Mouse (Mus musculus) forebrain, embryonic 13.5 days (tissue): ENCODE results near the gene Dcp1b. TPM values are rescaled to one million over a fixed set of nuclear protein-coding genes. Genes with fewer than 3 reads are reported as not detected.

ENCODE experiments used
- ATAC-seq: fragments of 200-750 bp; cut with Nextera tagmentation; 2 replicates; pipeline ENCODE4 v1.8.0; 2017
- H3K27ac ChIP-seq: fragments of 300-500 bp; sonication (generic); 2 replicates; pipeline ENCODE4 v1.5.1; 2015; ENCODE audit warnings: inconsistent platforms, mild to moderate bottlenecking, moderate library complexity
- H3K27me3 ChIP-seq: fragments of 300-500 bp; sonication (generic); 2 replicates; pipeline ENCODE4 v1.6.1; 2015; ENCODE audit warnings: mild to moderate bottlenecking, inconsistent platforms
- H3K36me3 ChIP-seq: fragments of 300-500 bp; sonication (generic); 2 replicates; pipeline ENCODE4 v1.6.1; 2015; ENCODE audit warnings: mild to moderate bottlenecking, inconsistent platforms; ENCODE audit not compliant: poor library complexity, severe bottlenecking
- H3K4me1 ChIP-seq: fragments of 300-500 bp; sonication (generic); 2 replicates; pipeline ENCODE4 v1.6.1; 2015; ENCODE audit warnings: inconsistent platforms
- H3K4me2 ChIP-seq: fragments of 300-500 bp; sonication (generic); 2 replicates; pipeline ENCODE4 v1.6.1; 2015; ENCODE audit warnings: inconsistent platforms, mild to moderate bottlenecking, moderate library complexity
- H3K4me3 ChIP-seq: fragments of 300-500 bp; sonication (generic); 2 replicates; pipeline ENCODE4 v1.5.1; 2015; ENCODE audit warnings: mild to moderate bottlenecking, inconsistent platforms
- H3K9ac ChIP-seq: fragments of 300-500 bp; sonication (generic); 2 replicates; pipeline ENCODE4 v1.6.1; 2015; ENCODE audit warnings: mild to moderate bottlenecking, inconsistent platforms
- H3K9me3 ChIP-seq: fragments of 300-500 bp; sonication (generic); replicated peaks from 2 replicates; pipeline ENCODE4 v1.6.1; 2016; ENCODE audit warnings: inconsistent platforms
- WGBS: fragments of 180-500 bp; shearing (Covaris S2); methylation state at CpG from one replicate; pipeline ENCODE4 v1.1.7; 2015; 5-methylcytosine and 5-hydroxymethylcytosine counted together
- polyA plus RNA-seq: library from polyadenylated mRNA; unstranded; fragments of >200 nt; fragmentation: Nextera tagmentation; extraction: Ambion mirVana; gene quantifications from 2 replicates; pipeline ENCODE4 v1.2.1, GENCODE M21; 2015

Dcp1b gene
- polyA plus RNA-seq, 1 experiment from 2014 or later: 13.1 TPM

DNA sequence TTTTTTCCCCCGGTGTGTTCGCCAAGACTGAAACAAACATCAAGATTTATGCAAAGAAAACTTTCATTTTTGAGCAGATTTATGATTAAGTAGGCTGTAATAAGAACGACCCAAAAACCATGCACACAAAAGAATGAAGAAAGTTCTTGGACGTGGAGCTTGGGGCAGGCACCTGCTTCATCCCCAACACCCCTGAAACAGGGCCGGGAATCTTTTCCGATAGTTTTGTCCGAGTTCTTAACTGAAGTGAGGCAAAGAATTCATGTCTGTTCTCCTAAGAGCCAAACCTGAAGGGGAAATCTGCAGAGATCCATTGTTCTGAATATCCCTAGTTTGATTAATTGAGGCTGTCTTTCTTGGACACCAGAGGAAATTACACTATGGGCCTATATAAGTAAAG is 1.1 kb downstream of the Dcp1b start:
- H3K4me1 ChIP-seq: peaks cover 23% of the 10 kb centered on the region
- H3K27me3 ChIP-seq: no peaks in the 10 kb centered on the region
- no peak overlapping the region for H3K27ac ChIP-seq
- WGBS: 64% methylated on average over 7 of the region's 7 CpGs
- H3K9me3 ChIP-seq: no peaks in the 10 kb centered on the region
- peaks cover 9% of the 10 kb centered on the region; the same call in 1 of the 2 replicates for H3K36me3 ChIP-seq
- ATAC-seq: no peak
- H3K9ac ChIP-seq: peak overlapping the region; percentile 86
- H3K4me3 ChIP-seq: peak overlapping the region; percentile 71
- H3K4me2 ChIP-seq: peak overlapping the region; percentile 73

DNA sequence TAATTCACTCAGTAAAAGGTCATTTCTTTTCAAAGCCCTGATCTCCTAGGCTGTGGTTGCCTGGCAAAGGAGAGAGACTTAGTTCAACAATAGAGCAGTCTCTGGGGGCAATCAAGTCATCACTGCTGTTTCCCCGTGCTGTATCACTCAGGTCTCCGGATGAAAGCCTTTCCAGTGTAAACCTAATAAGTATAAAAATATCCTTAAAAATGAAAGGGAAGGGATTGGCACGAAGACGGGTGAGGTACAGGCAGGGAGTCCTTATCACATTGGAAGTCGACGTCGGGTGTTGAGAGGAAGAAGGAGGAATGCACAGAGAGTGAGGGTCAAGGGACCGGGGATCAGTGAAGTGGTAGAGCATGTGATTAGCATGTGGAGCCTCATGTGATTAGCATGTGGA is 2.0 kb downstream of the Dcp1b start:
- H3K4me3 ChIP-seq: no peak overlapping the region
- H3K27me3 ChIP-seq: no peaks in the 10 kb centered on the region
- WGBS: 67% methylated on average over 8 of the region's 8 CpGs
- no peaks in the 10 kb centered on the region for H3K9me3 ChIP-seq
- no peak overlapping the region for H3K27ac ChIP-seq
- H3K4me1 ChIP-seq: peaks cover 23% of the 10 kb centered on the region
- H3K4me2 ChIP-seq: peak overlapping the region; percentile 73; the same call in 1 of the 2 replicates
- no peak overlapping the region for H3K9ac ChIP-seq
- H3K36me3 ChIP-seq: peaks cover 9% of the 10 kb centered on the region; the same call in 1 of the 2 replicates
- no peak for ATAC-seq

DNA sequence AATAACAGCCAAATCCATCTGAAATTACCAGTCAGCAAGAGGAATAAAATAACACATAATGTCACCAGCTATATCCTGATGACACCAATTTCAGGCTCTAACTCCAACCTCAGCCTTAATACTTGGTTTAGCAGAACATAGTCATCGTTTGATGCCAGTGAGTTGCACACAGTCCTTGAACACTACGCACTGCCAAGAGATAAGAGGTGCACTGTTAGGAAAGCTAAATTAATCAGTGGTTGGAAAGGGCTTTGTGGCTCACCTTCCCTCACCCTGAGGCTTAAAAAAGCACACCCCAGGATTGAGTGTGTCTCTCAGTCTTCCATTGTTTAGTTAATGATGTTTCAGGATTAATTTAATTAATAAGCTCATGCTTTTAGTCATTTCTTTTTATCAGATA is 5.1 kb downstream of the Dcp1b start:
- Histone ChIP-seq H3K4me2 (no peak overlapping the region), H3K9ac (no peak overlapping the region), H3K4me1 (peaks cover 19% of the 10 kb centered on the region), H3K27ac (no peak overlapping the region), H3K27me3 (no peaks in the 10 kb centered on the region), H3K9me3 (no peaks in the 10 kb centered on the region), H3K36me3 (peaks cover 23% of the 10 kb centered on the region), H3K4me3 (no peak overlapping the region)
- ATAC-seq: no peak
- WGBS: 81% methylated on average over 2 of the region's 2 CpGs

DNA sequence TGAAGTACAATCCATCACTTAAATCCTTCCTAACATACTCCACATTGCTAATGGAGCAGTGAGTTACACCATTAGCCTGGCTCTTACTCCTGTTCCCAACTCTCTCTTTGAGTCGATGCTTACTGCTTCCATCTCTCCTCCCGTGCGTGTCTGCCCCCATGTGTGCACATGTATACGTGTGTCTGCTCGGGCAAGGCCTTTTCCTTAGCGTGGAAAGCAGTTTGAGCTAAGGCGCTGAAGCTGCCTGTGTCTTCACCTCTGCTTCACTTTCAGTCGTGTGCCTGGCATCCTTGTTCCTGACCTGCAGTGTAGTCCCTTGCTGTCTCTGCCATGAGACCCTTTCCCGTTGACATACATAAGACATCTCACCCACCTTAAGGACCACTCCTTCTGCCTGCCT is 7.2 kb downstream of the Dcp1b start:
- no peak overlapping the region for H3K4me2 ChIP-seq
- H3K36me3 ChIP-seq: peaks cover 27% of the 10 kb centered on the region
- no peaks in the 10 kb centered on the region for H3K9me3 ChIP-seq
- no peak overlapping the region for H3K27ac ChIP-seq
- no peaks in the 10 kb centered on the region for H3K27me3 ChIP-seq
- peaks cover 5% of the 10 kb centered on the region; the same call in 1 of the 2 replicates for H3K4me1 ChIP-seq
- no peak overlapping the region for H3K4me3 ChIP-seq
- no peak for ATAC-seq
- 92% methylated on average over 9 of the region's 9 CpGs for WGBS
- no peak overlapping the region for H3K9ac ChIP-seq

DNA sequence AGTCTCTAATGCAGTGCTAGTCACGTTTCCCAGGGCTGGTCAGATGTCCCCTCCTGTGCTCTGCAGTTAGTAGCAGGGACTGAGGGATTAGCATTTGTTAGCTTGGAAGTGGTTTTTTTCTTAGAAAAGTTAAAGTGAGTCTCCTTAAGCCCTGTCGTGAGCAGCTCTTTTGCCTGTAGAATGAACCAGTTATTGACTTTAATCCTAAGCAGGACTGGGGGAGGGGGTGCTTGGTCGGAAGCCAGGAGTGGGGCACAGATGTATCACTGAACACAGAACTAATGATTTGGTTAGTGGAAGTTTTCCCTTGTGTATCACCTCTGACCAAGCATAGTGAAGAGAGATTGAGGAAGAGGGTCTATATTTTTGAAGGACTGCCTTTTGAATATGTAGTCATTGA is 8.7 kb downstream of the Dcp1b start:
- Histone ChIP-seq H3K36me3 (peaks cover 30% of the 10 kb centered on the region), H3K4me2 (no peak overlapping the region), H3K27ac (no peak overlapping the region), H3K9me3 (no peaks in the 10 kb centered on the region), H3K9ac (no peak overlapping the region), H3K4me1 (peaks cover 2% of the 10 kb centered on the region; the same call in 1 of the 2 replicates), H3K4me3 (no peak overlapping the region), H3K27me3 (no peaks in the 10 kb centered on the region)
- WGBS: 29% methylated on average over 3 of the region's 3 CpGs
- ATAC-seq: no peak

DNA sequence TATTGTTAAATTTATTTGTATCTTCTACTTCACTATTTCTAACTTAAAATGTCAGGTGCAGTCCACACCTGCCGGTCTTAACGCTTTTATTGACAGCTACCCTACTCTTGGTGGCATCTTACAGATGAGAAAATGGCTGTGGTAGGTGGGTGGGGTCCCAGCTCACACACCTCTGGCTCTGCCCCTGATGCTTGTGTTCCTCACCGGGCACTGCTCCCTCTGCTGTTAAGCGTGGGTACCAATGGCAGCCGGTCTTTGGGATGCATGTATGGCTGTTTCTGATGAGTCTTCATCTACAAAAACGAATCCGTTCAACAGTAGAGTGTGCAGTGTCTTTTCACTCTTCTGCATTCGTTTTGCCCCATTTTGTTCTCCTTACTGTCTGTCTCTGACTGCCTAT is 11.6 kb downstream of the Dcp1b start:
- Histone ChIP-seq H3K9me3 (no peaks in the 10 kb centered on the region), H3K9ac (no peak overlapping the region), H3K4me1 (no peaks in the 10 kb centered on the region), H3K27me3 (no peaks in the 10 kb centered on the region), H3K36me3 (peaks cover 46% of the 10 kb centered on the region), H3K4me3 (no peak overlapping the region), H3K4me2 (no peak overlapping the region), H3K27ac (no peak overlapping the region)
- no peak for ATAC-seq
- WGBS: 56% methylated on average over 8 of the region's 8 CpGs

DNA sequence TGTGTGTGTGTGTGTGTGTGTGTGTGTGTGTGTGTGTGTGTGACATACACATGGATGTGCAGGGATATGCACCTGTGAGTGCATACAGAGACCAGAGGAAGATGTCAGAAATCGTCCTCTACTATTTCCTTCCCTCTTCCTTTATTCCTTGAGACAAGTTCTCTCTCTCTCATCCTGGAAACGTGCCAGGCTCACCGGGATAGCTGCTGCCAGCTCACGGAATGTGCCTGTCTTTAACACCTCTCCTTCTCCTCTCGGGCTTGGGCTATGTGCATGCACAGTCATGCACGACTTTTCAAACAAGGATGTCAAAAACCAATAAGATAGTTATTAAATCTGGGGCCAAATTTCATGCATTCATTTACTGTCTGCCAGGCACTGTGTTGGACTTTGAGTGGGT is 12.6 kb downstream of the Dcp1b start:
- no peaks in the 10 kb centered on the region for H3K27me3 ChIP-seq
- no peak overlapping the region for H3K4me3 ChIP-seq
- no peaks in the 10 kb centered on the region for H3K9me3 ChIP-seq
- 58% methylated on average over 6 of the region's 6 CpGs for WGBS
- H3K4me2 ChIP-seq: no peak overlapping the region
- H3K4me1 ChIP-seq: no peaks in the 10 kb centered on the region
- no peak overlapping the region for H3K9ac ChIP-seq
- H3K36me3 ChIP-seq: peaks cover 55% of the 10 kb centered on the region
- no peak for ATAC-seq
- H3K27ac ChIP-seq: no peak overlapping the region

DNA sequence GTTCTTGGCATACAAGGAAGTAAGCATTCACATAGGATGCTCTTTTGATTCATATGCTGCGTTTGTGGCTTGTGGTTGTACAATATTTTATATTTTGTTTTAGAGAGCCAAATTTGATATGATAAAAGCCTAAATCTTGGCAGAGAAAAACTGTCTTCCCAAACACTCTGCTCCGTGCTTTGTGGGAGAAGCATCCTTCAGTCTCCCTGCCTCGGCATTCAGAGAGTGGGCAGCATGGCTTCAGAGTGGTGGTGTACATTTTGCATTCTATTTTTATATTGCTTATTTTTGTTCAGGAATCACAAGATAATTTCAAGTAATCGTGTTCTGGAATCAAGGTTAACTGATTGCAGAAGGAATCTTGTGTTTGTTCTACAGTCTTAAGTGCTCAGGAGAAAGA is 16.4 kb downstream of the Dcp1b start:
- Histone ChIP-seq H3K9me3 (no peaks in the 10 kb centered on the region), H3K27ac (no peak overlapping the region), H3K36me3 (peaks cover 69% of the 10 kb centered on the region), H3K4me2 (no peak overlapping the region), H3K9ac (no peak overlapping the region), H3K4me3 (no peak overlapping the region), H3K27me3 (no peaks in the 10 kb centered on the region), H3K4me1 (no peaks in the 10 kb centered on the region; the same call in 1 of the 2 replicates)
- no peak for ATAC-seq
- WGBS: 93% methylated on average over 4 of the region's 4 CpGs

DNA sequence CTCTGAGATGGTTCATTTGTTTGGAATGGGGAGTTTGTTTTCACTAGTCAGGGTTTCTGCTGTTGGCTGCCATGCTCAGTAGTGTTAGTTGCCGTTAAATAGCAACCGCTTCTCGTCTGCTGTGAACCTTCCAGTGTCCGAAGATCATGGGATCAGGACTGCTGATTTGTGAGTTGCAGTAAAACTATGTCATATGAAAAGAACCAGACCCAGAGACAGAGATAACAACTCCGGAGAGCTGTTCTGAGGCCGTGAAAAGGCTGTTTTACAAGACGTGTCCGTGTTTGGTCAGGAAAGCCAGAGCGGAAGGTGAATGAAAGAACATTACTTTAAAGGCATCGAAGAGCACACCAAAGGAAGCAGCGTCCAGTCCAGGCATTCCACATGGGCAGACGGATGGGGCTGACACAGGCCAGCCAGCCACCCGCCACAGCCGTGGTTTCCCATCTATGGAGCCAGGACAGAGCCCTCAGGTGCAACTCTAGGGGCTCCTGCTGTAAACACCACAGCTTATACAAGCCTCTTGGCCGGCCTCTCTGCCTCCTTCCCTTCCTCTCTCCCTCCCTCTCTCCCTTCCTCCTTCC is 18.6 kb downstream of the Dcp1b start:
- Histone ChIP-seq H3K4me2 (no peak overlapping the region), H3K9me3 (no peaks in the 10 kb centered on the region), H3K27me3 (no peaks in the 10 kb centered on the region), H3K4me1 (peaks cover 20% of the 10 kb centered on the region), H3K9ac (no peak overlapping the region), H3K36me3 (peaks cover 66% of the 10 kb centered on the region), H3K27ac (no peak overlapping the region), H3K4me3 (no peak overlapping the region)
- 92% methylated on average over 15 of the region's 15 CpGs for WGBS
- ATAC-seq: no peak

DNA sequence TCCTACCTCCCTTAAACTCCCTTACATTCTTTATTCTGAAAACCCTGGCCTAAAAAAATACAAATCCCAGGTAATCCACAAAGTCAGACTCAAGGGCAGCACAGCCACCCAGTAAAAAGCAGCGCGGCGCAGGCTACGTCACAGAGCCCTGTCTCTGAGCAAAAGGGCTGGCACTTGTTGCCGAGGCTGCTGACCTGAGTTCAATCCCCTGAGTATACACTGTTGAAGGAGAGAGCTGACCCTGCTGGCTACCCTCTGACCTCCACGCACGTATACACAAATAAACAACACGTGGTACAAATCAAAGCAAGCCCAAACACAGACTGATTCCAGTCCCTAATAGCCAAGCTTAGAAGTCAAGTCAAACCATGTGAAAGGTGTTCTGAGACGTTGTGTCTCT is 19.1 kb downstream of the Dcp1b start:
- no peak overlapping the region for H3K27ac ChIP-seq
- 93% methylated on average over 9 of the region's 9 CpGs for WGBS
- H3K27me3 ChIP-seq: no peaks in the 10 kb centered on the region
- no peaks in the 10 kb centered on the region for H3K9me3 ChIP-seq
- ATAC-seq: no peak
- peaks cover 25% of the 10 kb centered on the region for H3K4me1 ChIP-seq
- no peak overlapping the region for H3K9ac ChIP-seq
- H3K4me2 ChIP-seq: no peak overlapping the region
- peaks cover 65% of the 10 kb centered on the region for H3K36me3 ChIP-seq
- H3K4me3 ChIP-seq: no peak overlapping the region

DNA sequence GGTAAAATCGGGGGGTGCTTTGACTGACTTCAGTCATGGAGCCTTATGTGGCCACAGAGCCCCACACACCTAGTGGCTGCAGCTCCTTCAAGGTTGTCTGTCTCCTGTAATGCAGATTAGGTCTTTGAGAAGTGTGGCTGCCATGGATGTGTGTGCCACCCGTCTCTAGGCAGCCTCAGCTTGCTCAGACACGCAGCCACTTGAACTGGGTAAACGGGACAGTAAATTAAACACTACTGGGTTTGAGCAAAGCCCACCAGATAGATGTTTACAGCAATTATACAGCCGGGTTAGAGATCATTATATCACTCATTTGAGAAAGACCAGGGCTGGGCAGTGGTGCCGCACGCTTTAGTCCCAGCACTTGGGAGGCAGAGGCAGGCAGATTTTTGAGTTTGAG is 19.5 kb downstream of the Dcp1b start:
- 91% methylated on average over 7 of the region's 7 CpGs for WGBS
- no peak for ATAC-seq

DNA sequence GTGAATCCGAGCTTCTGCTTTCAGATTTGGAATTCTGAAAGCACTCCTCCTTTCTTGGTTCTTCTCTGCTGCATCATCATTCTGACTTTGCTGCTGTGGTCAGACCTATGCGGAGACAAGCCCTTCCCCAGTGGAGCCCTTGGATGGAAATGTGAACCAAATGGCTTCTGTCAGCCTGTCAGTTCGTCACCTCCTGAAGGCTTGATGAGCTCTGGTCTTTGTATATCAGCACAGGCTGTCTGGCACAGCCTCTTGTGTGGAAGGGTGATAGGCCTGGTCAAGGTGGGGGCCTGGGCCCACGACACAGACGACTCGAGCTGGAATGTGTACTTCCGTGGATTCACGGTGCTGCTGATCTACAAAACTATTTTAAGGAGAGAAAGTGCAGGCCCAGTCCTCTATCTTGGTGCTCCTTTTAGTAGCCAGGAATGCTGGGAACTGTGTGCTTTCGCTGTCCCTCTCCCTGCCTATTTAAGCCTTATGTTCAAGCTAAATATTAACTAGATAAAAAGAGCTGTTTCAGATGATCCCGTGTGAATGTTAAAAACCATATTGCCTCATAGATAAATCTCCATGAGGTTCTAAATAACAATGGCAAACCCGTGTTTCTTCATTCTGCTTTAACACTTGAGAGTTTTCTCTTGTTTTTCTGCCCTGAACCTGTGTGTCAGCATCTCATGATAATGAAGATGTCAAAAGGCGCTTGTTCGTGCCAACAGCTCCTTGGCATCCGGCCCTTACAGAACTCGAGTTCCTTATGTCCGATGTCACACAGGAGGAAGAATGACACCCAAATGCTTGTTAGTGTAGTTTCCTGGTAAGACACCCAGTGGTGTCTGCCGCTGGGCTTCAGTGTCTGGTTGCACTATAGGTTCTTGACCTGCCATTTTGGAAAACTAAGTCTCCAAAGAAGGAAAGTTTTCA is 21.6 kb downstream of the Dcp1b start, which contains the start of gene Cacna1c:
Gene Cacna1c, minus strand, starts transcription at position 37 of the 924 bp plus-strand sequence.
- peaks cover 35% of the 10 kb centered on the region for H3K4me1 ChIP-seq
- ATAC-seq: no peak
- no peaks in the 10 kb centered on the region for H3K27me3 ChIP-seq
- peaks cover 51% of the 10 kb centered on the region for H3K36me3 ChIP-seq
- WGBS: 86% methylated on average over 17 of the region's 17 CpGs
- no peak within 1 kb of the TSS for H3K9ac ChIP-seq
- H3K27ac ChIP-seq: no peak within 1 kb of the TSS
- H3K9me3 ChIP-seq: no peaks in the 10 kb centered on the region
- no peak within 1 kb of the TSS for H3K4me3 ChIP-seq
- no peak within 1 kb of the TSS for H3K4me2 ChIP-seq

More for the DNA sequence above, 19.5 kb downstream of the Dcp1b start:
- Histone ChIP-seq H3K27ac (no peak overlapping the region), H3K27me3 (no peaks in the 10 kb centered on the region), H3K4me1 (peaks cover 29% of the 10 kb centered on the region), H3K9me3 (no peaks in the 10 kb centered on the region), H3K4me2 (no peak overlapping the region), H3K9ac (no peak overlapping the region), H3K4me3 (no peak overlapping the region), H3K36me3 (peaks cover 61% of the 10 kb centered on the region)
